ENCODE assay signal across 20 mouse cellular contexts in genomic region chr9:77732067-77732466, GRCm38 (mm10). TPM values are rescaled to one million over a fixed set of nuclear protein-coding genes. Genes with fewer than 3 reads are reported as not detected.
A peak's percentile ranks its signal among the peaks of the same experiment; 100 is the strongest.
DNase-seq lines count a peak whose midpoint lies in the region; ATAC-seq and TF ChIP-seq lines count a peak whose summit lies in the region.
"Had no signal": no experiment of that assay in that cellular context is flagged by ENCODE, and none has a peak within 500 bp of the region (broad histone marks: within the 10 kb centered on the region; RNA-seq: fewer than 3 reads in every experiment).

No protein-coding gene starts in this region.

- H3K36me3 ChIP-seq in lung, embryonic 15.5 days: no peaks in the 10 kb centered on the region
- H3K36me3 ChIP-seq in stomach, postnatal 0 days (ENCODE audit: control insufficient read depth, insufficient read depth, low read length): no peaks in the 10 kb centered on the region
- H3K36me3 ChIP-seq: embryonic facial prominence, embryonic 15.5 days; forebrain, embryonic 15.5 days; heart, embryonic 15.5 days; hindbrain, embryonic 15.5 days had no signal

- no peak overlapping the region for H3K9ac ChIP-seq in lung, embryonic 15.5 days
- no peak overlapping the region for H3K9ac ChIP-seq in stomach, postnatal 0 days (ENCODE audit: low read length)
- H3K9ac ChIP-seq: embryonic facial prominence, embryonic 15.5 days; forebrain, embryonic 15.5 days; heart, embryonic 15.5 days; hindbrain, embryonic 15.5 days had no signal

- no peak for ATAC-seq in lung, embryonic 15.5 days (ENCODE audit: borderline replicate concordance, extremely low read depth, low FRiP score, low TSS enrichment)
- ATAC-seq in granulocyte monocyte progenitor cell, adult 5-6 weeks (replicated peaks; ENCODE audit: poor library complexity, severe bottlenecking): peak; percentile 98
- ATAC-seq in stomach, postnatal 0 days (ENCODE audit: low FRiP score, low TSS enrichment): no peak
- ATAC-seq: forebrain, embryonic 15.5 days; intestine, embryonic 16.5 days had no signal

- TF ChIP-seq EP300 in stomach, postnatal 0 days (optimal IDR thresholded peaks at IDR 0.05): no peak

- 27% methylated on average over 3 of the region's 3 CpGs for WGBS in lung, embryonic 15.5 days
- WGBS in stomach, postnatal 0 days: 40% methylated on average over 3 of the region's 3 CpGs
- WGBS in cerebellum, adult 2 months: 60% methylated on average over 3 of the region's 3 CpGs

- no peaks in the 10 kb centered on the region for H3K27me3 ChIP-seq in lung, embryonic 15.5 days
- no peaks in the 10 kb centered on the region for H3K27me3 ChIP-seq in stomach, postnatal 0 days (ENCODE audit: control insufficient read depth, insufficient read depth, low read length)
- no peaks in the 10 kb centered on the region for H3K27me3 ChIP-seq in cerebellum, adult 2 months (ENCODE audit: control insufficient read depth, insufficient read depth, low read length)
- H3K27me3 ChIP-seq: embryonic facial prominence, embryonic 15.5 days; forebrain, embryonic 15.5 days; heart, embryonic 15.5 days; hindbrain, embryonic 15.5 days had no signal

- DNase-seq in lung, postnatal 4 days: no peak
- DNase-seq in stomach, postnatal 0 days (ENCODE audit: low spot score): peak; percentile 21
- DNase-seq in cerebellum, adult 2 months: no peak
- DNase-seq in left cerebral cortex, adult 8-10 months (ENCODE audit: low spot score in 2 of 2): no peak
- DNase-seq: adrenal gland, adult 8-10 months; adrenal gland, postnatal 36 days; cerebellum, adult 11 months; cerebellum, adult 9-10 months; cerebellum, postnatal 25 days; gastrocnemius, postnatal 10 days had no signal

- H3K27ac ChIP-seq in lung, embryonic 15.5 days: peak overlapping the region; percentile 50; the same call in 1 of the 2 replicates
- H3K27ac ChIP-seq in bone marrow macrophage, adult 2 months (ENCODE audit: insufficient read depth, low read depth, low read length): 0 out of 2 replicates have a peak overlapping the region, but pooled peaks have one; percentile 2
- H3K27ac ChIP-seq in stomach, postnatal 0 days (replicated peaks): 0 out of 2 replicates have a peak overlapping the region, but pooled peaks have one; percentile 30
- no peak overlapping the region for H3K27ac ChIP-seq in cerebellum, adult 2 months (ENCODE audit: insufficient read depth, low read length)
- H3K27ac ChIP-seq: embryonic facial prominence, embryonic 15.5 days; forebrain, embryonic 15.5 days; heart, embryonic 15.5 days; hindbrain, embryonic 15.5 days had no signal

- H3K4me3 ChIP-seq in lung, embryonic 15.5 days: no peak overlapping the region
- no peak overlapping the region for H3K4me3 ChIP-seq in bone marrow macrophage, adult 2 months (ENCODE audit: insufficient read depth, low read length)
- H3K4me3 ChIP-seq in stomach, postnatal 0 days (ENCODE audit: low read depth, low read length): no peak overlapping the region
- H3K4me3 ChIP-seq in cerebellum, adult 2 months (replicated peaks; ENCODE audit: insufficient read depth, low read depth, low read length): no peak overlapping the region
- H3K4me3 ChIP-seq: embryonic facial prominence, embryonic 15.5 days; erythroblast, embryonic 14.5 days; forebrain, embryonic 15.5 days; heart, embryonic 15.5 days; hindbrain, embryonic 15.5 days had no signal

- no peak overlapping the region for H3K4me2 ChIP-seq in lung, embryonic 15.5 days
- H3K4me2 ChIP-seq in stomach, postnatal 0 days (replicated peaks; ENCODE audit: low read depth): no peak overlapping the region
- H3K4me2 ChIP-seq: embryonic facial prominence, embryonic 15.5 days; forebrain, embryonic 15.5 days; heart, embryonic 11.5 days; heart, embryonic 15.5 days; hindbrain, embryonic 15.5 days had no signal

- no peak for TF ChIP-seq POLR2A in bone marrow macrophage, adult 2 months (IDR thresholded peaks at IDR 0.05; ENCODE audit: borderline replicate concordance, low read depth, low read length)
- no peak for TF ChIP-seq POLR2A in cerebellum, adult 2 months (IDR thresholded peaks at IDR 0.05; ENCODE audit: borderline replicate concordance, insufficient read depth, low read length)

- no peaks in the 10 kb centered on the region for H3K9me3 ChIP-seq in lung, embryonic 15.5 days
- H3K9me3 ChIP-seq in stomach, postnatal 0 days (ENCODE audit: control insufficient read depth, low read length): no peaks in the 10 kb centered on the region
- H3K9me3 ChIP-seq: embryonic facial prominence, embryonic 15.5 days; forebrain, embryonic 15.5 days; heart, embryonic 15.5 days; hindbrain, embryonic 15.5 days had no signal

- no peak for TF ChIP-seq CTCF in bone marrow macrophage, adult 2 months (IDR thresholded peaks at IDR 0.05; ENCODE audit: low read depth, low read length)
- TF ChIP-seq CTCF in stomach, postnatal 0 days (IDR thresholded peaks at IDR 0.05; ENCODE audit: low read depth): no peak
- TF ChIP-seq CTCF in cerebellum, adult 2 months (IDR thresholded peaks at IDR 0.05; ENCODE audit: borderline replicate concordance, insufficient read depth, low read depth, low read length): no peak

- no peaks in the 10 kb centered on the region for H3K4me1 ChIP-seq in lung, embryonic 15.5 days
- peaks cover 11% of the 10 kb centered on the region for H3K4me1 ChIP-seq in bone marrow macrophage, adult 2 months (ENCODE audit: control insufficient read depth, insufficient read depth, low read length)
- no peaks in the 10 kb centered on the region for H3K4me1 ChIP-seq in stomach, postnatal 0 days (replicated peaks; ENCODE audit: control insufficient read depth, insufficient read depth)
- no peaks in the 10 kb centered on the region for H3K4me1 ChIP-seq in cerebellum, adult 2 months (ENCODE audit: control insufficient read depth, insufficient read depth, low read length)
- H3K4me1 ChIP-seq: embryonic facial prominence, embryonic 15.5 days; forebrain, embryonic 15.5 days; heart, embryonic 15.5 days; hindbrain, embryonic 15.5 days had no signal

RNA-seq across cellular contexts. Expression of gene Gclc, which starts 22.3 kb away (rescaled TPM):
- polyA plus RNA-seq in lung, embryonic 15.5 days (2015; fragmentation: Nextera tagmentation; extraction: Ambion mirVana): 16.1 and 19.8 TPM in 2 replicates
- polyA plus RNA-seq in bone marrow macrophage, adult 2 months (2012; ENCODE audit: insufficient read depth, insufficient read length, missing spikeins): 27.8 and 28.3 TPM in 2 replicates
- 44.6 and 47.5 TPM in 2 replicates for total RNA-seq in granulocyte monocyte progenitor cell, adult 5-6 weeks (2014; fragmentation: Nextera tagmentation)
- total RNA-seq in granulocyte monocyte progenitor cell, adult 5-6 weeks (2017): 52.3 and 56.8 TPM in 2 replicates
- polyA plus RNA-seq in stomach, postnatal 0 days (2015; fragmentation: Nextera tagmentation; extraction: Ambion mirVana): 18.1 and 20.2 TPM in 2 replicates
- polyA plus RNA-seq in cerebellum, adult 2 months (2012; rRNA removed): 40.7 and 42.7 TPM in 2 replicates
- 10 to 100 TPM; 45.7 to 50.4 (median 49.4) TPM for total RNA-seq in left cerebral cortex, adult 8-10 months (2022)
